Mouse (Mus musculus) liver, embryonic 13.5 days (tissue): Measurements from ENCODE around the gene Efcab3. TPM values are rescaled to one million over a fixed set of nuclear protein-coding genes. Genes with fewer than 3 reads are reported as not detected.
"Not testable (repeated sequence)": the region's sequence is repeated elsewhere in the genome, so short reads cannot be mapped to it uniquely, and the experiment has no call there.

Experiments used
- ATAC-seq: fragments of 200-750 bp; cut with Nextera tagmentation; 2 replicates; pipeline ENCODE4 v1.8.0; 2017; ENCODE audit warnings: low read depth, mild to moderate bottlenecking, moderate number of reproducible peaks, moderate library complexity
- DNase-seq: peaks from one replicate; pipeline ENCODE4 v3.0.0; 2022
- H3K27ac ChIP-seq: fragments of 300-500 bp; sonication (generic); 2 replicates; pipeline ENCODE4 v1.5.1; 2015; ENCODE audit warnings: moderate library complexity, mild to moderate bottlenecking, inconsistent platforms
- H3K27me3 ChIP-seq: fragments of 300-500 bp; sonication (generic); 2 replicates; pipeline ENCODE4 v1.6.1; 2015; ENCODE audit warnings: mild to moderate bottlenecking, inconsistent platforms
- H3K36me3 ChIP-seq: fragments of 300-500 bp; sonication (generic); 2 replicates; pipeline ENCODE4 v1.6.1; 2015; ENCODE audit warnings: mild to moderate bottlenecking, inconsistent platforms
- H3K4me1 ChIP-seq: fragments of 300-500 bp; sonication (generic); replicated peaks from 2 replicates; pipeline ENCODE4 v1.6.1; 2015; ENCODE audit warnings: inconsistent platforms
- H3K4me2 ChIP-seq: fragments of 300-500 bp; sonication (generic); 2 replicates; pipeline ENCODE4 v1.6.1; 2015; ENCODE audit warnings: inconsistent platforms, mild to moderate bottlenecking, moderate library complexity
- H3K4me3 ChIP-seq: fragments of 300-500 bp; sonication (generic); replicated peaks from 2 replicates; pipeline ENCODE4 v1.5.1; 2015; ENCODE audit warnings: mild to moderate bottlenecking, inconsistent platforms
- H3K9ac ChIP-seq: fragments of 300-500 bp; sonication (generic); 2 replicates; pipeline ENCODE4 v1.6.1; 2015; ENCODE audit warnings: mild to moderate bottlenecking, inconsistent platforms
- H3K9me3 ChIP-seq: fragments of 300-500 bp; sonication (generic); replicated peaks from 2 replicates; pipeline ENCODE4 v1.6.1; 2016; ENCODE audit warnings: inconsistent platforms
- WGBS: fragments of 180-500 bp; shearing (Covaris S2); methylation state at CpG from one replicate; pipeline ENCODE4 v1.1.7; 2015; ENCODE audit not compliant: insufficient replicate concordance; 5-methylcytosine and 5-hydroxymethylcytosine counted together
- polyA plus RNA-seq: library from polyadenylated mRNA; unstranded; fragments of >200 nt; fragmentation: Nextera tagmentation; extraction: Ambion mirVana; gene quantifications from 2 replicates; pipeline ENCODE4 v1.2.1, GENCODE M21; 2015

The Efcab3 gene
- polyA plus RNA-seq, 1 experiment from 2014 or later, result 0.17 TPM

- Histone ChIP-seq H3K9ac (peak within 1 kb of the TSS; percentile 82), H3K9me3 (no peaks in the 10 kb centered on the region), H3K27me3 (no peaks in the 10 kb centered on the region), H3K4me3 (peak within 1 kb of the TSS; percentile 98), H3K4me2 (peak within 1 kb of the TSS; percentile 85), H3K27ac (peak within 1 kb of the TSS; percentile 90), H3K4me1 (peaks cover 51% of the 10 kb centered on the region), H3K36me3 (peaks cover 23% of the 10 kb centered on the region)
- WGBS, result under 1% methylated on average over 34 of the region's 38 CpGs
- ATAC-seq (peak; percentile 85), DNase-seq (peak; percentile 69)
These were observed 62.5 kb downstream of the Efcab3 start, which contains the start of gene Mettl2 for GRCm38 (mm10) chr11:105125735-105126519. Mettl2 (plus strand) TSS chr11:105126425.

- 0% methylated on average over 49 of the region's 49 CpGs for WGBS
- Histone ChIP-seq H3K4me1 (peaks cover 51% of the 10 kb centered on the region), H3K27ac (peak overlapping the region; percentile 70), H3K9ac (peak overlapping the region; percentile 82), H3K4me3 (peak overlapping the region; percentile 98), H3K4me2 (peak overlapping the region; percentile 85), H3K9me3 (no peaks in the 10 kb centered on the region), H3K27me3 (no peaks in the 10 kb centered on the region), H3K36me3 (peaks cover 30% of the 10 kb centered on the region)
- DNase-seq, result no peak
- ATAC-seq, result peak; percentile 25
These were observed 63.2 kb downstream of the Efcab3 start for GRCm38 (mm10) chr11:105126520-105127029.

GRCm38 (mm10) chr11:105135692-105136091 is 72.3 kb downstream of the Efcab3 start:
- Histone ChIP-seq H3K27ac (peak overlapping the region; percentile 71), H3K27me3 (no peaks in the 10 kb centered on the region), H3K4me2 (no peak overlapping the region), H3K36me3 (peaks cover 99% of the 10 kb centered on the region), H3K9ac (peak overlapping the region; percentile 47; the same call in 1 of the 2 replicates), H3K4me1 (peaks cover 35% of the 10 kb centered on the region), H3K9me3 (no peaks in the 10 kb centered on the region), H3K4me3 (no peak overlapping the region)
- peak; percentile 58 for ATAC-seq
- WGBS, result 46% methylated on average over 7 of the region's 7 CpGs
- DNase-seq, result no peak

DNA sequence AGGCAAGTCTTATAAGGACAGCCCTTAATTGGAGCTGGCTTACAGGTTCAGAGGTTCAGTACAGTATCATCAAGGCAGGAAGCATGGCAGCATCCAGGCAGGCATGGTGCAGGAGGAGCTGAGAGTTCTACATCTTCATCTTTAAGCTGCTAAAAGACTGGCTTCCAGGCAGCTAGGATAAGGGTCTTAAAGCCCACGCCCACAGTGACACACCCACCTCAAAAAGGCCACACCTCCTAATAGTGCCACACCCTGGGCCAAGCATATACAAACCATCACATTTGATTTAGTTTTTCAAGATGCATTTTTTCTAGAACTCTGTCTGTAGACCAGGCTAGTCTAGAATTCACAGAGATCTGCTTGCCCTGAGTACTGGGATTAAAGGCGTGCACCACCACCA is 73.9 kb downstream of the Efcab3 start:
- not testable (repeated sequence) for DNase-seq, H3K27me3 ChIP-seq, H3K4me3 ChIP-seq, H3K9ac ChIP-seq, H3K9me3 ChIP-seq
- Histone ChIP-seq H3K4me1 (peaks cover 43% of the 10 kb centered on the region), H3K4me2 (peak overlapping the region; percentile 17; the same call in 1 of the 2 replicates), H3K36me3 (peaks cover 93% of the 10 kb centered on the region), H3K27ac (peak overlapping the region; percentile 51)
- 64% methylated on average over 2 of the region's 2 CpGs for WGBS
- peak; percentile 71 for ATAC-seq

GRCm38 (mm10) chr11:105140512-105140911 is 77.1 kb downstream of the Efcab3 start:
- WGBS, result 91% methylated on average over 8 of the region's 8 CpGs
- H3K9ac ChIP-seq, H3K4me3 ChIP-seq, H3K9me3 ChIP-seq, H3K4me2 ChIP-seq, DNase-seq, H3K27ac ChIP-seq, H3K27me3 ChIP-seq, ATAC-seq: not testable (repeated sequence)
- Histone ChIP-seq H3K4me1 (peaks cover 66% of the 10 kb centered on the region), H3K36me3 (peaks cover 61% of the 10 kb centered on the region)

DNA sequence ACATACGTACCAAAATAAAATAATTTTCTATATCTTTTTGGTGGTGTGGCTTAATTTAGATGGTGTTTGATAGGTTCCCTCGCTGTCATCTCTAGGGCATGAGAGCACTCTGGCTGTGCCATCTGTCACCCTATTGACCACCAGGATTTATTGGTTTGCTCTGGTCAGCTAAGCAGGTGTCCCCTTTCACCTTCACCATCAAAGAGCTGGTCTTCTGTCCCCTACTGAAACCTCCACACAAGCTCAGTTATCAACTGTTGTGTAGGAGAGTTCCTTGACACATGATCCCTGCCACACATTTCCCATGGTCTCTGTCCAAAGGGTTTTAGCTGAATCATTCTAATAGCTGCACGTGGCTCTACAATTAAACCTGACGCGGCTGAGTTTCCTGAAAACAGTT is 77.7 kb downstream of the Efcab3 start:
- no peak overlapping the region for H3K4me2 ChIP-seq
- H3K27me3 ChIP-seq, result no peaks in the 10 kb centered on the region
- no peaks in the 10 kb centered on the region for H3K9me3 ChIP-seq
- H3K4me1 ChIP-seq, result peaks cover 61% of the 10 kb centered on the region
- DNase-seq (no peak), ATAC-seq (no peak)
- peaks cover 55% of the 10 kb centered on the region for H3K36me3 ChIP-seq
- 87% methylated on average over 5 of the region's 5 CpGs for WGBS
- no peak overlapping the region for H3K9ac ChIP-seq
- H3K27ac ChIP-seq, result no peak overlapping the region
- H3K4me3 ChIP-seq, result no peak overlapping the region

- Histone ChIP-seq H3K27me3 (no peaks in the 10 kb centered on the region), H3K4me2 (peak overlapping the region; percentile 15; the same call in 1 of the 2 replicates), H3K36me3 (peaks cover 31% of the 10 kb centered on the region), H3K9me3 (no peaks in the 10 kb centered on the region), H3K27ac (peak overlapping the region; percentile 70), H3K9ac (peak overlapping the region; percentile 15; the same call in 1 of the 2 replicates), H3K4me1 (peaks cover 42% of the 10 kb centered on the region), H3K4me3 (no peak overlapping the region)
- ATAC-seq, result peak; percentile 85
- DNase-seq, result no peak
These were observed 80.2 kb downstream of the Efcab3 start for GRCm38 (mm10) chr11:105143564-105143963.

DNA sequence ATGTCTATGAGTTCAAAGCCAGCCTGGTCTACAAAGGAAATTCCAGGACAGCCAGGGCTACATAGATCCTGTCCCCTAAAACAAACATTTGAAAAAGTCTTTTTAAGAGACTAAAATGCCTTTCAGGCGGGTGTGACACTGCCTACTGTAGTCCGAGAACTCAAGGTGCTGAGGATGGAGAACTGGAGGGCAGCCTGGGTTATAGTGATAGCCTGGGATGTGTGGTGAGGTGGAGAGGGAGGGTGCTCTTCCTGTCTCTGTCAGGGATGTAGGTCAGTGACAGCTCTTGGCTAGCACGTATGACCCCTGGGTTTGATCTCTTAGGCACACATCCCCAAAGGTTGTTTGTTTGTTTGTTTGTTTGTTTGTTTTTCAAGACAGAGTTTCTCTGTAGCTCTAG is 80.7 kb downstream of the Efcab3 start:
- H3K36me3 ChIP-seq, result peaks cover 26% of the 10 kb centered on the region
- WGBS, result 39% methylated on average over 3 of the region's 3 CpGs
- no peaks in the 10 kb centered on the region for H3K9me3 ChIP-seq
- H3K4me1 ChIP-seq, result peaks cover 43% of the 10 kb centered on the region
- H3K4me3 ChIP-seq, result no peak overlapping the region
- no peak overlapping the region for H3K4me2 ChIP-seq
- H3K27me3 ChIP-seq, result no peaks in the 10 kb centered on the region
- ATAC-seq (peak; percentile 71), DNase-seq (no peak)
- peak overlapping the region; percentile 70 for H3K27ac ChIP-seq
- H3K9ac ChIP-seq, result 0 out of 2 replicates have a peak overlapping the region, but pooled peaks have one; percentile 2

GRCm38 (mm10) chr11:105144508-105145210 is 81.3 kb downstream of the Efcab3 start:
- no peaks in the 10 kb centered on the region for H3K27me3 ChIP-seq
- H3K4me1 ChIP-seq, result peaks cover 47% of the 10 kb centered on the region
- no peak overlapping the region for H3K4me2 ChIP-seq
- H3K36me3 ChIP-seq, result peaks cover 20% of the 10 kb centered on the region
- ATAC-seq (peak; percentile 19), DNase-seq (no peak)
- peak overlapping the region; percentile 70 for H3K27ac ChIP-seq
- WGBS, result 57% methylated on average over 11 of the region's 11 CpGs
- H3K4me3 ChIP-seq, result no peak overlapping the region
- H3K9ac ChIP-seq, result peak overlapping the region; percentile 2; the same call in 1 of the 2 replicates
- no peaks in the 10 kb centered on the region for H3K9me3 ChIP-seq

DNA sequence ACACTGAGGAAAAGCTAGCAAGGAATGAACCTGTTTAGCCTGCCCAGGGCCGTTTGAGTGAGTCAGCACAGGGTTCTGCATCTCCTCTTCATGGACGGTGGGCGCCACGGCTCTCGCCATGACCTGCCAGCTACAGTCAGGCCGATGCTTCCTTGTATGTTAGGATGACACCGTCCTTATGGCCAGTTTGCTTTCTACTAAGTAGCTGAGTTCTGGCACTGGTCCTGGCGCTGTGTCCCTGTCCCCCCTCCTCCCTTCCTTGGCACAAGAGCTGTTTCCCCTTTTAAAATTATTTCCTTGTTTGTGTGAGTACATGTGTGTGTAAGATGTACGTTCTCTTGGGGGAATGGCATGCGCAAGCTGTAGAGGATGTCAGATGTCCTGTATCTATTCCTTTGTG is 81.8 kb downstream of the Efcab3 start:
- WGBS, result 81% methylated on average over 10 of the region's 10 CpGs
- H3K4me3 ChIP-seq, result no peak overlapping the region
- DNase-seq (no peak), ATAC-seq (no peak)
- no peak overlapping the region for H3K4me2 ChIP-seq
- H3K9ac ChIP-seq, result no peak overlapping the region
- H3K9me3 ChIP-seq, result no peaks in the 10 kb centered on the region
- peaks cover 52% of the 10 kb centered on the region for H3K4me1 ChIP-seq
- H3K27ac ChIP-seq, result peak overlapping the region; percentile 70
- H3K27me3 ChIP-seq, result no peaks in the 10 kb centered on the region
- peaks cover 15% of the 10 kb centered on the region for H3K36me3 ChIP-seq

DNA sequence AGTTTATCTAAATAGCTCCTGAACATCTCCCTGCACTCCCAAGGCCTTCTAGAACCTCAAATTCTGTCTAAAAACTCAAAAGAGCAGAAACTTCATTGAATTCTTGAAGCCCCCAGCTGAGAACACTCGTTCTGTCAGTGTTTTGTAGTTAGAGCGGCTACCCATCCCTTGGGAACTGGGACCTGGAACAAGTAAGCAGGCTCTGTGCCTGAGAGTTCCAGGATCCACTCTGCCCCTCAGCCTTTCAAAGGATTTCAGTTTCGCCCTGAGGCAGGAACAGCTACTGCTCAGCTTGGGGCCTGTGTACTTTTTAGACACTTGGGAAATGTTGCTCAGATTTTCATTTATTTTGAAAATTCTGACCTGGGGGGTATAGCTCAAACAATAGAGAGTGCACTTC is 83.2 kb downstream of the Efcab3 start, which contains the start of gene Gm10842:
Gene Gm10842, plus strand, starts transcription at position 301 of the 400 bp plus-strand sequence.
- Histone ChIP-seq H3K9ac (no peak within 1 kb of the TSS), H3K36me3 (peaks cover 7% of the 10 kb centered on the region; the same call in 1 of the 2 replicates), H3K27me3 (no peaks in the 10 kb centered on the region), H3K4me1 (peaks cover 65% of the 10 kb centered on the region), H3K9me3 (no peaks in the 10 kb centered on the region), H3K27ac (0 out of 2 replicates have a peak within 1 kb of the TSS, but pooled peaks have one; percentile 10), H3K4me3 (no peak within 1 kb of the TSS), H3K4me2 (no peak within 1 kb of the TSS)
- ATAC-seq, result no peak
- WGBS, result 74% methylated on average over 3 of the region's 3 CpGs
- no peak for DNase-seq
